Comparison of ENCODE assay signal across 9 mouse cellular contexts in genomic region chr15:59728131-59728601, GRCm38 (mm10).
A peak's percentile ranks its signal among the peaks of the same experiment; 100 is the strongest.
DNase-seq lines count a peak whose midpoint lies in the region; ATAC-seq and TF ChIP-seq lines count a peak whose summit lies in the region.
"Had no signal": no experiment of that assay in that cellular context is flagged by ENCODE, and none has a peak within 500 bp of the region (broad histone marks: within the 10 kb centered on the region; RNA-seq: fewer than 3 reads in every experiment).

No protein-coding gene starts in this region.

- no peak overlapping the region for H3K9ac ChIP-seq in intestine, embryonic 15.5 days
- no peak overlapping the region for H3K9ac ChIP-seq in stomach, embryonic 15.5 days
- no peak overlapping the region for H3K9ac ChIP-seq in midbrain, embryonic 16.5 days (ENCODE audit: low read depth, low read length)
- H3K9ac ChIP-seq: embryonic facial prominence, embryonic 13.5 days had no signal

- peak; percentile 92 for DNase-seq in 416B (ENCODE audit: low read depth)
- DNase-seq in MN1 (ENCODE audit: low spot score): peak; percentile 24
- peak; percentile 29 for DNase-seq in lung, adult 2 months
- no peak for DNase-seq in T-cell, adult 2 months (ENCODE audit: low spot score)

- ATAC-seq in frontal cortex, adult (ENCODE audit: low TSS enrichment): peak; percentile 91
- ATAC-seq in intestine, embryonic 15.5 days: peak; percentile 81
- peak; percentile 83 for ATAC-seq in stomach, embryonic 15.5 days (ENCODE audit: insufficient read depth, low FRiP score, low read depth)
- ATAC-seq in midbrain, embryonic 16.5 days: no peak

- no peak overlapping the region for H3K4me2 ChIP-seq in intestine, embryonic 15.5 days (replicated peaks)
- no peak overlapping the region for H3K4me2 ChIP-seq in stomach, embryonic 15.5 days
- no peak overlapping the region for H3K4me2 ChIP-seq in midbrain, embryonic 16.5 days (ENCODE audit: low read length)
- H3K4me2 ChIP-seq: embryonic facial prominence, embryonic 13.5 days had no signal

- H3K36me3 ChIP-seq in intestine, embryonic 15.5 days: no peaks in the 10 kb centered on the region
- no peaks in the 10 kb centered on the region for H3K36me3 ChIP-seq in stomach, embryonic 15.5 days
- H3K36me3 ChIP-seq in midbrain, embryonic 16.5 days (ENCODE audit: control insufficient read depth, insufficient read depth, low read length): no peaks in the 10 kb centered on the region
- H3K36me3 ChIP-seq: embryonic facial prominence, embryonic 13.5 days had no signal

- H3K9me3 ChIP-seq in intestine, embryonic 15.5 days: no peaks in the 10 kb centered on the region
- H3K9me3 ChIP-seq in stomach, embryonic 15.5 days: no peaks in the 10 kb centered on the region
- H3K9me3 ChIP-seq in midbrain, embryonic 16.5 days (replicated peaks; ENCODE audit: control insufficient read depth, low read length, poor library complexity, severe bottlenecking): no peaks in the 10 kb centered on the region
- H3K9me3 ChIP-seq: embryonic facial prominence, embryonic 13.5 days had no signal

- H3K27ac ChIP-seq in intestine, embryonic 15.5 days: no peak overlapping the region
- H3K27ac ChIP-seq in stomach, embryonic 15.5 days: 0 out of 2 replicates have a peak overlapping the region, but pooled peaks have one; percentile 13
- H3K27ac ChIP-seq in midbrain, embryonic 16.5 days (ENCODE audit: low read length): no peak overlapping the region
- H3K27ac ChIP-seq: embryonic facial prominence, embryonic 13.5 days had no signal

- H3K4me1 ChIP-seq in intestine, embryonic 15.5 days (replicated peaks): no peaks in the 10 kb centered on the region
- peaks cover 5% of the 10 kb centered on the region for H3K4me1 ChIP-seq in lung, adult 2 months (ENCODE audit: control insufficient read depth, insufficient read depth, low read length)
- H3K4me1 ChIP-seq in stomach, embryonic 15.5 days: 0 out of 2 replicates have a peak, but pooled peaks cover 3% of the 10 kb centered on the region
- no peaks in the 10 kb centered on the region for H3K4me1 ChIP-seq in midbrain, embryonic 16.5 days (ENCODE audit: control insufficient read depth, insufficient read depth, low read length)
- H3K4me1 ChIP-seq: embryonic facial prominence, embryonic 13.5 days had no signal

- TF ChIP-seq CTCF in lung, adult 2 months (IDR thresholded peaks at IDR 0.05; ENCODE audit: insufficient read depth, low read length): no peak

- no peak overlapping the region for H3K4me3 ChIP-seq in intestine, embryonic 15.5 days (replicated peaks)
- H3K4me3 ChIP-seq in lung, adult 2 months (replicated peaks; ENCODE audit: extremely low read depth, low read depth, low read length): no peak overlapping the region
- no peak overlapping the region for H3K4me3 ChIP-seq in stomach, embryonic 15.5 days (replicated peaks)
- no peak overlapping the region for H3K4me3 ChIP-seq in midbrain, embryonic 16.5 days (ENCODE audit: low read depth, low read length)
- H3K4me3 ChIP-seq: embryonic facial prominence, embryonic 13.5 days had no signal

- TF ChIP-seq POLR2A in lung, adult 2 months (IDR thresholded peaks at IDR 0.05; ENCODE audit: borderline replicate concordance, extremely low read depth, low read depth, low read length): no peak

- H3K27me3 ChIP-seq in intestine, embryonic 15.5 days (replicated peaks): no peaks in the 10 kb centered on the region
- no peaks in the 10 kb centered on the region for H3K27me3 ChIP-seq in stomach, embryonic 15.5 days (replicated peaks)
- H3K27me3 ChIP-seq in midbrain, embryonic 16.5 days (ENCODE audit: control insufficient read depth, insufficient read depth, low read depth, low read length): no peaks in the 10 kb centered on the region
- H3K27me3 ChIP-seq: embryonic facial prominence, embryonic 13.5 days had no signal

- 60% methylated on average over 8 of the region's 8 CpGs for WGBS in intestine, embryonic 15.5 days
- WGBS in lung, adult 2 months: 29% methylated on average over 8 of the region's 8 CpGs
- WGBS in stomach, embryonic 15.5 days: 60% methylated on average over 8 of the region's 8 CpGs
- 86% methylated on average over 8 of the region's 8 CpGs for WGBS in midbrain, embryonic 16.5 days
